Mouse (Mus musculus) E14TG2a.4 (cell line): Measurements from ENCODE around the gene Mat2a.

Experiments used
- CTCF ChIP-seq: conservative IDR thresholded peaks from 2 replicates; pipeline ENCODE4 v1.5.1; 2014; ENCODE audit warnings: low read length
- POU5F1 ChIP-seq: IDR thresholded peaks from 2 replicates; pipeline ENCODE4 v1.6.1; 2014; ENCODE audit warnings: low read length, borderline replicate concordance

GRCm38 (mm10) chr6:72479645-72480421 lies 40.5 kb upstream of the Mat2a start:
- TF ChIP-seq CTCF = no peak
- TF ChIP-seq POU5F1 = no peak
